Mouse (Mus musculus) embryonic fibroblast, embryonic 13.5 days (primary cell): Measurements from ENCODE around the gene Pgm3.

Experiments
- CTCF ChIP-seq: IDR thresholded peaks from 2 replicates; pipeline ENCODE4 v1.5.1; 2011; ENCODE audit warnings: mild to moderate bottlenecking, control low read depth, low read length, moderate library complexity, borderline replicate concordance; ENCODE audit not compliant: insufficient read depth
- POLR2A ChIP-seq: IDR thresholded peaks from 2 replicates; pipeline ENCODE4 v1.6.1; 2011; ENCODE audit warnings: low read depth, mild to moderate bottlenecking, control low read depth, low read length, moderate library complexity

DNA sequence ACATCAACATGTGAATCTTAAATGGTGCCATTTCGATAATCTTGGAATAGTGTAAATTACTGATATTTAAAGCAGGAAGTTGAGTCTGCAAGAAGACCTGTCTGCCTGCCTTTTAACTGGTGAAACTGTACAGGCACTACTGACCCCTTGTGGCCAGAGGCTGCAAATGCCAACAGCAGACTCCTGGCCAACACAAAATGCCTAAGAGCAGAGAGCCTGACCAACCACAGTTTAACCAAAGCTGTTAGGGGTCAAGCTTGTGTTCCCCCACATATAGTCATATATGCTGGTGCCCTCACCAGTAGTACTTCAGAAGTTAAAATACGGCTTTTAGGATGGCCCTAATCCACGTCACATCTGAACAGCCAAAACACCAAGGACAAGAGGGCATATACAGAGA is 12.1 kb upstream of the Pgm3 start:
- TF ChIP-seq CTCF (peak; percentile 81), POLR2A (no peak)
